Mouse (Mus musculus) testis, postnatal 10 days (tissue): ENCODE measurements around the gene Gnb2.
A peak's percentile ranks its signal among the peaks of the same experiment; 100 is the strongest.

Source experiments
- DNase-seq: peaks from one replicate; pipeline ENCODE4 v3.0.0; 2021; ENCODE audit warnings: low spot score

The Gnb2 gene

DNA sequence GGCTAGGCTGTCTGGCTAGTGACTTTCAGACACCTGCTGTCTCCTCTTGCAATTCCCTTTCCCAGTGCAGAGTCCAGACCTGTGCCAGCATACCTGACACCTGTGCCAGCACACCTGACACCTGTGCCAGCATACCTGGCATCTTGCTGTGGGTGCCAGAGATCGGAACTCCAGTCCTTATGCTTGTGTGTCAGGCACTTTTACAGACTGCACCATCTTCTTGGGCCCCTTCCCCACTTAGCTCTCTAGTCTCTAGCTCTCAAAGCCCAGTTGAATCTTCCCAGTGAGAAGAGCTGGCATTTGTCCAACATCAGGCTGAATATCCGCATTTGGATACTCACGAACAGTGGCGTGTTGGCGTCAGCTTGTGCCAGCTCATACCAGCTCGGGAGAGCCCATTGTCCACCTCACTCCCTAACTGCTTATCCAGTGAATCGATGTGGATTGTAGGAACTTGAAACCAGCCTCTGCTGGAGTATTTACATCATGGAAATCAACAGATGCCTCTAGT, 6.0 kb upstream of the Gnb2 start:
- no peak for DNase-seq

GRCm38 (mm10) chr5:137537461-137537860, 4.2 kb upstream of the Gnb2 start:
- DNase-seq, result no peak

- no peak for DNase-seq
These were observed 2.0 kb upstream of the Gnb2 start for GRCm38 (mm10) chr5:137535318-137535717.

DNA sequence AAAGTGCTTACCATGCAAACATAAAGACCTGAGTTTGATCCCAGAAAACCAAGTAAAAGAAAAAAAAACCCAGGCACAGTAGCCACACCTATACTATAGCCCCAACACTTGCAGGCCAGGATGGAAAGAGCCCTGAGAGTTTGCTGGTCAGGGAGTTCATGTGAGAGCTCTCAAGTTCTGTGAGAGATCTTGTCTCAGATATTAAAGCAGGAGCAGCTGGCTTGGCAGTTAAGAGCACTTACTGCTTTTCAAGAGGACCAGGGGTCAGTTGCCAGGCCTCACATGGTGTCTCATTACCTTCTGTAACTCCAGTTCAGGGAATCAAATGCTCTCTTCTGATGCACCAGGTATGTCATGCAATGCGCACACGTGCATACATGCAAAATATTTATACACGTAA, 1.5 kb upstream of the Gnb2 start:
- no peak for DNase-seq

DNA sequence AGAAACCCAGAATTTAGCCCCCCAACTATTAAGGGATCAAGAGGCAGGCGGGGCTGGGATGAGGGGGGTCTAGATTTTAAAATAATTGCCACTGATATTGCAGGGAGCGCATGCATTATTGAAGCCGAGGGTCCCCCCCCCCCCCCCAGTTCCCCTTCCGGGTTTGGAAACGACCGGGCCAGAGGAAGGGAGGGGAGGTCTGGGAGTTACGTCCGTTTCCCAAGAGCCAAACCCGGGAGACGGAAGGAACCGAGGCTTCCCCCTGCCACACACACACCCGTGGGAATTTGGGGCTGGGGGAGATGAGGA, 548 bp downstream of the Gnb2 start:
- DNase-seq, result no peak

DNA sequence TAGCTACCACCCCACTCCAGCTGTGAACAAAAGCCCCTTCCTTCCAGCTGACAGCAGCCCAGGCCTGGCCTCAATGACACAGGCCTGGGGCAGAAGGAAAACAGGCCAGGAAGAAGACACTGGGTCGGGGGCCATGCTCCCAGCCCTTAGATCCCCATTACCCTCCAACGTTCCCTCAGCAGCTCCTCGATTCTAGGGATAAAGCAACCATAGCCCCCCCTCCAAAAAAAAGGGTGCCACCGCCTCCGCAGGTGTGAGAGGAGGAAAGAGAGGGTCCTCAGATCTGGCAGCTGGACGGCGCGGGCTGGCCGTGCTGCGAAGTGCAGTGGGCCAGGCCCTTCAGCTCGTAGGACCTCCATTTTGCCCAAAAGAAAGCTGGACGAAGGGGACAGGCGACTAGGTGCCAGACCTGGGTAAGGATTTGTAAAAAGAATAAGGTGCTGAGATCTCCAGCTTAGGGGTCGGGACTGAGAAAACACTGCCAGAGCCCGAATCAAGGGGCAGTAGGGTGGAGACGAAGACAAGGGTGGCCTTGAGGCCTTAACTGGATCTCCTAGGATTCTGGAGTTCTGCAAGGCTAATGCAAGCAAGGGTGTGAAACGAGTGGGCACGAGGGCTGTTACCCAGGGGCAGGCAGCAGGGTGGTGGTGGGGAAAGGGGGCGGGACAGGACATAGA, 1.0 kb downstream of the Gnb2 start:
- peak; percentile 48 for DNase-seq

DNA sequence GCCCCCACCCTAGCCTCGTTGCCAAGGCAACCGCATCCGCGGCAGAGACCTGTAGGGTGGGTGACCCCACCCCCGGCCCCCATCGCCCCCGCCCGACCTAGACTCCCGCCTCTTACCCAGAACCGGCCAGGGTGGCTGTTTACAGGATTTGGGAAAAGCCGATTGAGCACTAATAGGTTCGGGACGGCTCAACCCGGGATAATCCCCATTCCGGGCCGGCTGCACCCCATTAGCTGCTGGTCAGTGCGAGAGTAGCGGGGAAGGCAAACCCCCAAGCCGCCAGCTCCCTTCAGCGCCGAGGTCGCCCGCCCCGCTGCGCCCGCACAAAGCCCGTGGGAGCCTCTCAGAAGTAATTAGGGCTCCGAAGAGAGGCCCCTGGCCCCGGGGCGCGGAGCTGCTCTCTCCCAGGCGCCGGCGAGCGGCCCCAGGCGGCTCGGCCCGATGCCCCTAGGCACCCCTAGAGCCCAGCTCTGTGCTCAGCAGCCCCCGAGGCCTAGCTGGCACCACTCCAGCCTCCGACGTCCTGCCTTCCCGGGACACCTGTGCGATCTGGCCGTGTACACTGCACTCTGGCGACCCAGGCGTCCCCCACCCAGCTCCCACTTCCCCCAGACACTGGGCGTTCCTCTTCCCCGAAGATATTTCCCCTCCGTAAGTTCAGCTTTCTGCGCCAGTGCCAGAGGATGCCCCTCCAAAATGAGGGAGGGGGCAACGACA, 1.7 kb downstream of the Gnb2 start:
- peak; percentile 85 for DNase-seq

GRCm38 (mm10) chr5:137530588-137531413, 2.5 kb downstream of the Gnb2 start:
- peak; percentile 87 for DNase-seq

DNA sequence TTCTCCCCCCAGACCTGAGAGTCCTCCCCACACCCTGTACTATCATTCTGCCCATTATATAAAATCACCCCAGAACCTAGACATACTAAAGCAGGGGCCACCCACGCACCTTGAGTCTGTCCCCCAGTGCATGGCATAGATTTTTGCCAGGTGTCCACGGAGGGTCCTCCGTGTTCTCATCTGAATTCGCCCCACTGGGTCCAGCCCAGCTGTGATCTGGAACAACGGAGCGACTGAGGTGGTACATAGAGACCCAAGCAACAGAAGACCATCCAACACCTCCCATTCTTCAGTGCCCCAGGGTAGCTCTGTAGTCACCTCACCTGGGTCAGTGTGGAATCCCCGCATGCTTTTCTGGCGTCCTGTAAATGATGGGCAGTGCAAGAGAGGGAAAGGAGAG, 3.2 kb downstream of the Gnb2 start:
- DNase-seq, result no peak

DNA sequence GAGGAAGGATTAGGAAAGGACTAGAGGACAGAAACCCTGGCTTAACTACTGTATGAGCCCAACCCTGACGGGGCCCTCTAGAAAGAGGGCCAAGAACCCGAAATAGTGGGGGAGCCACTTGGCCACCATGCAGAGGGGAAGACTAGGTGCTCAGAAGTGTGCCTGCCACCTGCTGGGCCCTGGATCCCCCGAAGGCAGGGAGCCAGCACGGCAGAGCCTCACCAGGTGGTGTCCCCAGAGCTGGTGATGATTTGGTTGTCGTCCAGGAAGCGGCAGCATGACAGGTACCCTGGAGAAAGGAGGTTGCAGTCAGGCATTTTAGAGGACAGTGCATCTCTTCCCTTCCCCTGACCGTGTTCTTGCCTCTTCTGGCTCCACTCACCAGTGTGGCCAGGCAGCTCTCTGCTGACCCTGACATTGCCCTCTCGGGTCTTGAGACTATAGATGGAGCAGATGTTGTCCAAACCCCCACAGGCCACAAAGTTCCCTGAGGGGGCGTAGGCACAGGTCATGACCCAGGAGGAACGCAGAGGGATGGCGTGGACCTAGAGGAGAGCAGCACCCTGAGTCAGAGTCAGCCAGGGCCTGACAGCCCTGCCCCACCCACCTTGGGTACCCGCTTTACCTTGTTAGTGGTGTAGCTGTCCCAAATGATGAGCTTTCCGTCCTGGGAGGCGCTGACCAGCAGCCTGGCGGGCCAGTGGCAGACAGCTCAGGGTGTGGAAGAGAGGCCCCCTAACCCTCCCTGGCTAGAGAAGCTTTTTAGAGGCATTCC, 3.9 kb downstream of the Gnb2 start:
- no peak for DNase-seq

DNA sequence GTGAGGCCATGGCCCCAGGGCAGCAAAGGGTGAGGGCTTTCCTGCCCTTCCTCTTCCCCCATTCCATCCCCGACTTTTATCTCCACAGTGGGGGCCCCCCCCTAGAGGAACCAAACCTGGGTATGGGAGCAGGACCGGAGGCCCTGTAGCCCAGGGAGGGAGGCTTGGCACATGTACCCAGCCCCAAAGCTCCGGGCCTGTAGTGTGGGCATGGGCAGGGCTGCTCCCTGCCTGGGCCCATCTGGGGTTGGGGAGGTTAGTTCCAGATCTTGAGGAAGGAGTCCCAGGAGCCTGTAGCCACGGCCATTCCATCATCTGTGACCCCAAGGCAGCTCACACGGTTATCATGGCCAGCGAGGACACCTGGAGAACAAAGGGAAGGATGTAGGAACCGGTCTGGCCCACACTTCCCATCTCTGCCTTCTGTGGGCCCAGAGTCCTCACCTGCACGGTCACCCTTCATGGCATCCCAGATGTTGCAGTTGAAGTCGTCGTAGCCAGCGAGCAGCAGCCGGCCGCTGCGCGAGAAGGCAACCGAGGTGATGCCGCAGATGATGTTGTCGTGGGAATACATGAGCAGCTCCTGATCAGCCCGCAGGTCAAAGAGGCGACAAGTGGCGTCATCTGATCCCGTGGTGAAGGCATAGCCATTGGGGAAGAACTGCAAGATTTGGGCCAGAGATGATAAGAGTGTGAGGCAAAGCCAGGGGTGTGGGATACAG, 4.9 kb downstream of the Gnb2 start:
- DNase-seq, result no peak

DNA sequence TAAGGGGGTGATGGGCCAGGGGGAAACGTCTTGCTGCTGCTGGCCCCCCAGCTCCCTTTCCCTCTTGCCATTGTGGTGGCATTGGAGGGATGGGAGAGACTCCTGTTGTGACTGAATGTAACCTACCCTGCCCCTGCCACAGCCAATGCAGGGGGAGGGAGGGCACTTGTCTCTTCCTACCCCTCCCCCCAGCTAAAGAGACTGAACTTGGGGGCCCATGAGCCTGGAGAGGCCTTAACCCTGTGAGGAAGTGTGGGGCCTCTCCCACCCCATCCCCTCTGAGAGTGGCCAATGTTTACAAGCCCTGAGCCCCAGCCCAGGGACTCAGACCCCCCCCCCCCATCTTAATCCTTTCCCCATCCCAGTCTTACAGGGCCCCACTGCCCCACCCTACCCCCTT, 5.9 kb downstream of the Gnb2 start:
- DNase-seq, result no peak

- peak; percentile 82 for DNase-seq
These were observed 6.9 kb downstream of the Gnb2 start for GRCm38 (mm10) chr5:137526192-137526936.

DNA sequence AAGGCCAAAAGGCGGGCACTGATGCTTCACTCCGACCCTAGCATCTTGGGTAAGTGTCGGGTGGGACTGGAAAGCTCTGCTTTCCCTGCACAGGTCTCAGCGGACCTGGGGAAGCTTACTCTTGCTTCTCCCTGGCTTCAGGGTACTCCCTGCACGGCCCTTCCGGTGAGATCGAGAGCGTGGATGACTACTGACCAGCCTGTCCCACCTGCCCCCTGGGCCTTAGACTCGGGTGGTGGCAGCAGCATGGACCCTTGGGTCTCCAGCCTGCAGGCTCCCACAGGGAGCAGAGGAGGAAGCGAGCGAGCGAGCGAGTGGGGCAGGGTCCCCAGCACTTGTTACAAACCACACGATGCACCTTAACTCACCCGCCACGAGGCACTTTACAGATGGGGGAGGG, 7.8 kb downstream of the Gnb2 start:
- no peak for DNase-seq

DNA sequence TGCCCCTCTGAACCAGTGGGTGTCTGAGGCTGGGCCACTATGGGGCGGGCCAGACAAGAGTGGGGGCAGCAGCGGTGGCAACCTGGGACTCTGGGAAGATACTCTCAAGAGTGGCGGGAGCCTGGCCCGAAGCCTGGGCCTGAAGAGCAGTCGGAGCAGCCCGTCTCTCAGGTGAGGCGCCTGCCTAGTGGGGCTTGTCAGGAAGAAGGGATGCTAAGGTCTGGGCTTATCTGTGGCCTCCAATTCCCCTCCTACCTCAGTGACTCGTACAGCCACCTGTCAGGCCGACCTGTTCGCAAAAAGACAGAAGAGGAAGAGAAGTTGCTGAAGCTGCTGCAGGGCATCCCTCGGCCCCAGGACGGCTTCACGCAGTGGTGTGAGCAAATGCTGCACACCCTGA, 8.6 kb downstream of the Gnb2 start:
- no peak for DNase-seq

- no peak for DNase-seq
These were observed 9.1 kb downstream of the Gnb2 start for GRCm38 (mm10) chr5:137524251-137524515.

GRCm38 (mm10) chr5:137523396-137524250, 9.7 kb downstream of the Gnb2 start:
- no peak for DNase-seq

DNA sequence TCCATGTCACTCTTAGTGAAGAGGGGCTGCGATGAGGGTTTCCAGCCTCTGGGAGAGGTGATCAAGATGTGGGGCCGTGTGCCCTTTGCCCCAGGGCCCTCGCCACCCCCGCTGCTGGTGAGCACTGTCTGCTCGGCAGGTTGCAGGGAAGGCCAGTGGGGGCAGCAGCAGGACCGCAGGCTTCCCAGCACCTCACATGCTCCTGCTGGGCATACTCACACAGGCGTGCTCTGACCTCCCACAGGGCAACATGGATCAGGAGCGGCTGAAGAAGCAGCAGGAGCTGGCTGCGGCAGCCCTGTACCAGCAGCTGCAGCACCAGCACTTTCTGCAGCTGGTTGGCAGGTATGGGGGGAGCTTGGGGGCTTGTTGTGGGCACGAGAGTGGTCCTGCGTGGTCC, 10.6 kb downstream of the Gnb2 start:
- no peak for DNase-seq

DNA sequence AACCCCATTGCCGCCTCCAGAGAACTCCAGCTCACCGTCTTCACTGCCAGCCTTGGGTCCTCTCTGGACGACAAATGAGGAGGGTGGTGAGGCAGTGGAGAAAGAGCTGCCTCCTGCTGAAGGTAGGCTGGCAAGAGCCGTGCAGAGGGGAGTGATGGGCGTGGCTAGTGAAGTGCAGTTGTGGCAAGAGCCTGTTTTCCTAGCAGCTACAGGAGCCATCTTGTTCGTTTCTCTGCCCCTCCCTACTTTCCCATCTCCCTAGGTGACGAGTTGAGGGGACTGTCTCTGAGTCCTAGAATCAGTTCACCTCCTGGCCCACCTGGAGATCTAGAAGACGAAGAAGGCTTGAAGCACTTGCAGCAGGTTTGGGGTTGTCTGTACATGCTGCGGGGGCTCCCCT, 11.4 kb downstream of the Gnb2 start:
- DNase-seq, result no peak
